ENCODE assay signal across 11 mouse cellular contexts in the genomic region with DNA sequence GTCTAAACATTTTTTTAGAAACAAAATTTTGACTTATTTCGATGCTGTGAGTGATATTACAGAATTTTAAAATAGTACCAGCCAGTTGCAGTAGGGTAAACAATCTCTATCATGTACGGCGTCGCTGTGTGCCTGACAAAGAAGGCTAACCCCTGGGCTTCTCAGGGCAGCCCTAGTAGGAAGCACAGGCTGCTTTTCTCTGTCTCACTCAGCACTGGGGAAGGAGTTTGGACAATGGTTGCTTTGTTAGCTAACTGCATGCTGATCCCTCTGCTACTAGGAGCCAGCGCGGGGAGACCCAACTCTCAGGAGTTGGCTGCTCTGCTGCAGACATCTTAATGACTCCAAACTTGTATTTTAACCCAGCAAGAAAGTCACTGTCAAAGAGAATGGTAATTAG.
DNase-seq lines count a peak whose midpoint lies in the region; ATAC-seq and TF ChIP-seq lines count a peak whose summit lies in the region.
"Had no signal": no experiment of that assay in that cellular context is flagged by ENCODE, and none has a peak within 500 bp of the region (broad histone marks: within the 10 kb centered on the region; RNA-seq: fewer than 3 reads in every experiment).

No protein-coding gene starts in this region.

- 19% methylated on average over 6 of the region's 6 CpGs for WGBS in embryonic facial prominence, embryonic 13.5 days
- 15% methylated on average over 6 of the region's 6 CpGs for WGBS in hindbrain, embryonic 15.5 days
- WGBS in midbrain, embryonic 16.5 days, result 6% methylated on average over 6 of the region's 6 CpGs

- DNase-seq in brain, embryonic 14.5 days (ENCODE audit: low read depth), result peak; percentile 84
- no peak for DNase-seq in gastrocnemius, adult 8-10 months (ENCODE audit: low spot score in 2 of 2)
- DNase-seq in left cerebral cortex, adult 11 months (ENCODE audit: low spot score), result no peak

- H3K36me3 ChIP-seq in embryonic facial prominence, embryonic 13.5 days, result no peaks in the 10 kb centered on the region
- no peaks in the 10 kb centered on the region for H3K36me3 ChIP-seq in hindbrain, embryonic 15.5 days
- no peaks in the 10 kb centered on the region for H3K36me3 ChIP-seq in midbrain, embryonic 16.5 days (ENCODE audit: control insufficient read depth, insufficient read depth, low read length)
- H3K36me3 ChIP-seq: G1E; intestine, embryonic 15.5 days; lung, embryonic 15.5 days had no signal

- no peaks in the 10 kb centered on the region for H3K27me3 ChIP-seq in embryonic facial prominence, embryonic 13.5 days
- H3K27me3 ChIP-seq in hindbrain, embryonic 15.5 days, result no peaks in the 10 kb centered on the region
- no peaks in the 10 kb centered on the region for H3K27me3 ChIP-seq in midbrain, embryonic 16.5 days (ENCODE audit: control insufficient read depth, insufficient read depth, low read depth, low read length)
- H3K27me3 ChIP-seq: intestine, embryonic 15.5 days; lung, embryonic 15.5 days had no signal

- no peak for TF ChIP-seq POLR2A in brain, embryonic 14.5 days (IDR thresholded peaks at IDR 0.05; ENCODE audit: borderline replicate concordance, extremely low read depth, insufficient read depth, insufficient read length, poor library complexity, severe bottlenecking)

- ATAC-seq in embryonic facial prominence, embryonic 13.5 days (ENCODE audit: insufficient number of reproducible peaks, insufficient read depth, low FRiP score, low TSS enrichment, low read depth), result no peak
- ATAC-seq in hindbrain, embryonic 15.5 days (ENCODE audit: low FRiP score, low read depth), result peak; percentile 71; the same call in 1 of the 2 replicates
- no peak for ATAC-seq in midbrain, embryonic 16.5 days
- ATAC-seq in cerebellum, adult (ENCODE audit: insufficient number of reproducible peaks, low FRiP score, low TSS enrichment), result no peak
- ATAC-seq: intestine, embryonic 15.5 days had no signal

- H3K4me3 ChIP-seq in embryonic facial prominence, embryonic 13.5 days, result no peak overlapping the region
- no peak overlapping the region for H3K4me3 ChIP-seq in hindbrain, embryonic 15.5 days
- H3K4me3 ChIP-seq in midbrain, embryonic 16.5 days (ENCODE audit: low read depth, low read length), result no peak overlapping the region
- H3K4me3 ChIP-seq: intestine, embryonic 15.5 days; left cerebral cortex, adult 2 months; lung, embryonic 15.5 days had no signal

- H3K9me3 ChIP-seq in embryonic facial prominence, embryonic 13.5 days, result no peaks in the 10 kb centered on the region
- no peaks in the 10 kb centered on the region for H3K9me3 ChIP-seq in hindbrain, embryonic 15.5 days
- no peaks in the 10 kb centered on the region for H3K9me3 ChIP-seq in midbrain, embryonic 16.5 days (replicated peaks; ENCODE audit: control insufficient read depth, low read length, poor library complexity, severe bottlenecking)
- H3K9me3 ChIP-seq: intestine, embryonic 15.5 days; lung, embryonic 15.5 days had no signal

- 0 out of 2 replicates have a peak overlapping the region, but pooled peaks have one; percentile 27 for H3K9ac ChIP-seq in embryonic facial prominence, embryonic 13.5 days
- H3K9ac ChIP-seq in hindbrain, embryonic 15.5 days, result no peak overlapping the region
- H3K9ac ChIP-seq in midbrain, embryonic 16.5 days (ENCODE audit: low read depth, low read length), result peak overlapping the region; percentile 30; the same call in 1 of the 2 replicates
- H3K9ac ChIP-seq: intestine, embryonic 15.5 days; lung, embryonic 15.5 days had no signal

- H3K27ac ChIP-seq in embryonic facial prominence, embryonic 13.5 days, result peak overlapping the region; percentile 69
- no peak overlapping the region for H3K27ac ChIP-seq in hindbrain, embryonic 15.5 days (replicated peaks)
- H3K27ac ChIP-seq in midbrain, embryonic 16.5 days (ENCODE audit: low read length), result no peak overlapping the region
- H3K27ac ChIP-seq: intestine, embryonic 15.5 days; left cerebral cortex, adult 2 months; lung, embryonic 15.5 days had no signal

- no peak for TF ChIP-seq CTCF in brain, embryonic 14.5 days (IDR thresholded peaks at IDR 0.05; ENCODE audit: borderline replicate concordance, extremely low read depth, insufficient read depth, insufficient read length)

- H3K4me2 ChIP-seq in embryonic facial prominence, embryonic 13.5 days, result no peak overlapping the region
- H3K4me2 ChIP-seq in hindbrain, embryonic 15.5 days, result no peak overlapping the region
- H3K4me2 ChIP-seq in midbrain, embryonic 16.5 days (ENCODE audit: low read length), result no peak overlapping the region
- H3K4me2 ChIP-seq: intestine, embryonic 15.5 days; lung, embryonic 15.5 days had no signal

- H3K4me1 ChIP-seq in embryonic facial prominence, embryonic 13.5 days, result peaks cover 19% of the 10 kb centered on the region
- no peaks in the 10 kb centered on the region for H3K4me1 ChIP-seq in hindbrain, embryonic 15.5 days (replicated peaks)
- H3K4me1 ChIP-seq in midbrain, embryonic 16.5 days (ENCODE audit: control insufficient read depth, insufficient read depth, low read length), result no peaks in the 10 kb centered on the region
- H3K4me1 ChIP-seq: intestine, embryonic 15.5 days had no signal
